Mouse (Mus musculus): Measurements from ENCODE around the gene Prim2. TPM values are rescaled to one million over a fixed set of nuclear protein-coding genes. Genes with fewer than 3 reads are reported as not detected.

Prim2 gene
- polyA plus RNA-seq, 1 experiment, result 0.91 TPM

- Histone ChIP-seq H3K4me3 (replicated peaks) (no peak overlapping the region), H3K4me1 (ENCODE audit: control insufficient read depth) (peaks cover 7% of the 10 kb centered on the region), H3K27me3 (ENCODE audit: control insufficient read depth) (no peaks in the 10 kb centered on the region), H3K9me3 (ENCODE audit: control insufficient read depth, low read length) (no peaks in the 10 kb centered on the region), H3K36me3 (ENCODE audit: control insufficient read depth) (peaks cover 56% of the 10 kb centered on the region)
- TF ChIP-seq TAL1 (IDR thresholded peaks at IDR 0.05; ENCODE audit: low read length), result no peak
- TF ChIP-seq GATA1 (IDR thresholded peaks at IDR 0.05; ENCODE audit: low read length), result no peak
Measured at GRCm38 (mm10) chr1:33502298-33502697, 167.3 kb downstream of the Prim2 start.

GRCm38 (mm10) chr1:33500111-33500510 lies 169.5 kb downstream of the Prim2 start:
- H3K27me3 ChIP-seq (ENCODE audit: control insufficient read depth), result no peaks in the 10 kb centered on the region
- H3K4me1 ChIP-seq (ENCODE audit: control insufficient read depth), result peaks cover 7% of the 10 kb centered on the region
- H3K9me3 ChIP-seq (ENCODE audit: control insufficient read depth, low read length), result no peaks in the 10 kb centered on the region
- no peak for TF ChIP-seq TAL1 (IDR thresholded peaks at IDR 0.05; ENCODE audit: low read length)
- H3K36me3 ChIP-seq (ENCODE audit: control insufficient read depth), result peaks cover 66% of the 10 kb centered on the region
- no peak overlapping the region for H3K4me3 ChIP-seq (replicated peaks)

- peaks cover 7% of the 10 kb centered on the region for H3K4me1 ChIP-seq (ENCODE audit: control insufficient read depth)
- H3K27me3 ChIP-seq (ENCODE audit: control insufficient read depth), result no peaks in the 10 kb centered on the region
- H3K9me3 ChIP-seq (ENCODE audit: control insufficient read depth, low read length), result no peaks in the 10 kb centered on the region
- peaks cover 61% of the 10 kb centered on the region for H3K36me3 ChIP-seq (ENCODE audit: control insufficient read depth)
- H3K4me3 ChIP-seq (replicated peaks), result no peak overlapping the region
- TF ChIP-seq TAL1 (IDR thresholded peaks at IDR 0.05; ENCODE audit: low read length), result no peak
- no peak for TF ChIP-seq GATA1 (IDR thresholded peaks at IDR 0.05; ENCODE audit: low read length)
Measured at GRCm38 (mm10) chr1:33499603-33500002, 170.0 kb downstream of the Prim2 start.

GRCm38 (mm10) chr1:33496128-33496527 lies 173.5 kb downstream of the Prim2 start:
- H3K4me3 ChIP-seq (replicated peaks), result no peak overlapping the region
- no peaks in the 10 kb centered on the region for H3K27me3 ChIP-seq (ENCODE audit: control insufficient read depth)
- peaks cover 47% of the 10 kb centered on the region for H3K36me3 ChIP-seq (ENCODE audit: control insufficient read depth)
- no peaks in the 10 kb centered on the region for H3K9me3 ChIP-seq (ENCODE audit: control insufficient read depth, low read length)
- peaks cover 7% of the 10 kb centered on the region for H3K4me1 ChIP-seq (ENCODE audit: control insufficient read depth)
- TF ChIP-seq GATA1 (IDR thresholded peaks at IDR 0.05; ENCODE audit: low read length) (no peak), TAL1 (IDR thresholded peaks at IDR 0.05; ENCODE audit: low read length) (no peak)

- H3K4me3 ChIP-seq (replicated peaks), result no peak overlapping the region
Measured at GRCm38 (mm10) chr1:33495586-33495985, 174.0 kb downstream of the Prim2 start.

GRCm38 (mm10) chr1:33495203-33495553 lies 174.4 kb downstream of the Prim2 start:
- Histone ChIP-seq H3K9me3 (ENCODE audit: control insufficient read depth, low read length) (no peaks in the 10 kb centered on the region), H3K4me3 (replicated peaks) (no peak overlapping the region), H3K36me3 (ENCODE audit: control insufficient read depth) (peaks cover 43% of the 10 kb centered on the region), H3K27me3 (ENCODE audit: control insufficient read depth) (no peaks in the 10 kb centered on the region), H3K4me1 (ENCODE audit: control insufficient read depth) (peaks cover 6% of the 10 kb centered on the region)
- TF ChIP-seq GATA1 (IDR thresholded peaks at IDR 0.05; ENCODE audit: low read length), result no peak
- TF ChIP-seq TAL1 (IDR thresholded peaks at IDR 0.05; ENCODE audit: low read length), result no peak

More at GRCm38 (mm10) chr1:33495586-33495985, 174.0 kb downstream of the Prim2 start:
- no peaks in the 10 kb centered on the region for H3K27me3 ChIP-seq (ENCODE audit: control insufficient read depth)
- H3K9me3 ChIP-seq (ENCODE audit: control insufficient read depth, low read length), result no peaks in the 10 kb centered on the region
- peaks cover 7% of the 10 kb centered on the region for H3K4me1 ChIP-seq (ENCODE audit: control insufficient read depth)
- peaks cover 44% of the 10 kb centered on the region for H3K36me3 ChIP-seq (ENCODE audit: control insufficient read depth)
- TF ChIP-seq GATA1 (IDR thresholded peaks at IDR 0.05; ENCODE audit: low read length) (no peak), TAL1 (IDR thresholded peaks at IDR 0.05; ENCODE audit: low read length) (no peak)

- Histone ChIP-seq H3K4me1 (ENCODE audit: control insufficient read depth) (peaks cover under 1% of the 10 kb centered on the region; the same call in 1 of the 2 replicates), H3K4me3 (replicated peaks) (no peak overlapping the region), H3K36me3 (ENCODE audit: control insufficient read depth) (peaks cover 41% of the 10 kb centered on the region), H3K9me3 (ENCODE audit: control insufficient read depth, low read length) (no peaks in the 10 kb centered on the region), H3K27me3 (ENCODE audit: control insufficient read depth) (no peaks in the 10 kb centered on the region)
- TF ChIP-seq GATA1 (IDR thresholded peaks at IDR 0.05; ENCODE audit: low read length) (no peak), TAL1 (IDR thresholded peaks at IDR 0.05; ENCODE audit: low read length) (no peak)
Measured at GRCm38 (mm10) chr1:33494524-33495202, 174.9 kb downstream of the Prim2 start.

GRCm38 (mm10) chr1:33490220-33490619 lies 179.4 kb downstream of the Prim2 start:
- no peak overlapping the region for H3K4me3 ChIP-seq (replicated peaks)
- H3K36me3 ChIP-seq (ENCODE audit: control insufficient read depth), result peaks cover 18% of the 10 kb centered on the region
- TF ChIP-seq TAL1 (IDR thresholded peaks at IDR 0.05; ENCODE audit: low read length), result no peak
- TF ChIP-seq GATA1 (IDR thresholded peaks at IDR 0.05; ENCODE audit: low read length), result no peak
- no peaks in the 10 kb centered on the region for H3K9me3 ChIP-seq (ENCODE audit: control insufficient read depth, low read length)
- no peaks in the 10 kb centered on the region for H3K4me1 ChIP-seq (ENCODE audit: control insufficient read depth)
- H3K27me3 ChIP-seq (ENCODE audit: control insufficient read depth), result no peaks in the 10 kb centered on the region

- Histone ChIP-seq H3K9me3 (ENCODE audit: control insufficient read depth, low read length) (no peaks in the 10 kb centered on the region), H3K27me3 (ENCODE audit: control insufficient read depth) (no peaks in the 10 kb centered on the region), H3K4me1 (ENCODE audit: control insufficient read depth) (no peaks in the 10 kb centered on the region), H3K36me3 (ENCODE audit: control insufficient read depth) (peaks cover 25% of the 10 kb centered on the region), H3K4me3 (replicated peaks) (no peak overlapping the region)
- no peak for TF ChIP-seq TAL1 (IDR thresholded peaks at IDR 0.05; ENCODE audit: low read length)
- TF ChIP-seq GATA1 (IDR thresholded peaks at IDR 0.05; ENCODE audit: low read length), result no peak
Measured at GRCm38 (mm10) chr1:33488372-33488771, 181.2 kb downstream of the Prim2 start.

GRCm38 (mm10) chr1:33483746-33484145 lies 185.8 kb downstream of the Prim2 start:
- TF ChIP-seq GATA1 (IDR thresholded peaks at IDR 0.05; ENCODE audit: low read length), result no peak
- no peak for TF ChIP-seq TAL1 (IDR thresholded peaks at IDR 0.05; ENCODE audit: low read length)
- Histone ChIP-seq H3K36me3 (ENCODE audit: control insufficient read depth) (peaks cover 51% of the 10 kb centered on the region), H3K27me3 (ENCODE audit: control insufficient read depth) (no peaks in the 10 kb centered on the region), H3K9me3 (ENCODE audit: control insufficient read depth, low read length) (no peaks in the 10 kb centered on the region), H3K4me3 (replicated peaks) (no peak overlapping the region), H3K4me1 (ENCODE audit: control insufficient read depth) (no peaks in the 10 kb centered on the region)
